Mouse (Mus musculus) thymus, adult 2 months (tissue): Measurements from ENCODE around the gene Egflam. TPM values are rescaled to one million over a fixed set of nuclear protein-coding genes. Genes with fewer than 3 reads are reported as not detected.

ENCODE experiments used
- DNase-seq: peaks from one replicate; pipeline ENCODE4 v3.0.0; 2021
- H3K27ac ChIP-seq: fragments of 200-500 bp; 2 replicates; pipeline ENCODE4 v1.5.1; 2012; ENCODE audit warnings: low read length, control low read depth; ENCODE audit not compliant: control insufficient read depth, insufficient read depth
- H3K27me3 ChIP-seq: fragments of 200-500 bp; 2 replicates; pipeline ENCODE4 v1.6.1; 2012; ENCODE audit warnings: mild to moderate bottlenecking, low read length, moderate library complexity, mixed read lengths; ENCODE audit not compliant: control insufficient read depth, insufficient read depth
- H3K36me3 ChIP-seq: fragments of 200-500 bp; 2 replicates; pipeline ENCODE4 v1.6.1; 2012; ENCODE audit warnings: mild to moderate bottlenecking, low read length, moderate library complexity; ENCODE audit not compliant: control insufficient read depth, insufficient read depth
- H3K4me1 ChIP-seq: fragments of 200-500 bp; replicated peaks from 2 replicates; pipeline ENCODE4 v1.6.1; 2012; ENCODE audit warnings: low read length; ENCODE audit not compliant: control insufficient read depth, insufficient read depth
- H3K4me3 ChIP-seq: fragments of 200-500 bp; 2 replicates; pipeline ENCODE4 v1.5.1; 2012; ENCODE audit warnings: mild to moderate bottlenecking, low read length, control low read depth, moderate library complexity; ENCODE audit not compliant: control insufficient read depth, insufficient read depth
- CTCF ChIP-seq: fragments of 200-500 bp; IDR thresholded peaks from 2 replicates; pipeline ENCODE4 v1.5.1; 2012; ENCODE audit warnings: mild to moderate bottlenecking, control low read depth, low read length, moderate library complexity, borderline replicate concordance; ENCODE audit not compliant: control insufficient read depth, poor library complexity, insufficient read depth; ENCODE audit errors: extremely low read depth
- POLR2A ChIP-seq: fragments of 200-500 bp; IDR thresholded peaks from 2 replicates; pipeline ENCODE4 v1.6.1; 2012; ENCODE audit warnings: mild to moderate bottlenecking, low read length, control low read depth, moderate library complexity; ENCODE audit not compliant: control insufficient read depth, poor library complexity, insufficient read depth; ENCODE audit errors: extremely low read depth
- WGBS: fragments of 180-500 bp; shearing (Covaris S2); methylation state at CpG from one replicate; pipeline ENCODE4 v1.1.7; 2018; 5-methylcytosine and 5-hydroxymethylcytosine counted together
- polyA plus RNA-seq: library from polyadenylated mRNA; depleted of rRNA; stranded (reverse); fragments of >200 nt; gene quantifications from 2 replicates; pipeline ENCODE4 v1.2.3, GENCODE M21; 2012

Gene Egflam
- polyA plus RNA-seq, 1 experiment = 2.5 TPM

DNA sequence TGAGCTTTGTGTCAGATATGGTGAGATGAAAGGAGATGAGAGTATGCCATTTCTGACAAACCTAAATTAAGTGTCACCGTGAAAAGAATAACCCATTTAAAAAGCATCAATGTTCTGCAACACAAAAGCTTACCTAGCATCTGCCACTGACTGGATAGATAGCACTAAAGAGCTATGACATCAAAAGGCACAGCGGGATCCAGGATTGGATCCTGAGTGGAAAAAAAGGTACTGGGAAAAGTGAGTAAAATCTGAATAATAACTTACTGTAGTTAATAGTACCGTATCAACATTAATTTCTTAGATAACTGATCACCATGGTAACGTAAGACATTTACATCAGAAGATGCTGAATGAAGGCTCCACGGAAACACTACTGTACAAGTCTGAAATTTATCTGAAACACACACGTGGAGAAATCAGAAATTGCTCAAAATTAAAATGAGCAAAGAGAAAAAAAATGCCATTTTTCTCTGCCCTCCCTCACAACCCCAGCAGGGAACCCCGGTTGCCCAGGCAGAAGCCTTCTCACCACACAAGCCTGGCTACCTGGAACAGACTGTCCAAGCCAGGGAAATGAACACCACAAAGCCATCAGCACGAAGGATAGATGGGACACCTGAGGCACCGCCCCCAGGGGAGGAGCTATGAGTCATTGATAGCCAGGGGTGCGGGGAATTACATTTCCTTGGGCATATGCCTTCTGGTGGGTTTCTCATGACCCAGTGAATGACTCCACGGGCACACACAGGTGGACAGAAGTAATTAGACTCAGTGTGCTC is 63.5 kb downstream of the Egflam start:
- 89% methylated on average over 11 of the region's 11 CpGs for WGBS
- Histone ChIP-seq H3K4me1 (no peaks in the 10 kb centered on the region), H3K4me3 (no peak overlapping the region), H3K27me3 (no peaks in the 10 kb centered on the region), H3K36me3 (no peaks in the 10 kb centered on the region), H3K27ac (no peak overlapping the region)
- TF ChIP-seq CTCF (no peak), POLR2A (no peak)
- DNase-seq = no peak

DNA sequence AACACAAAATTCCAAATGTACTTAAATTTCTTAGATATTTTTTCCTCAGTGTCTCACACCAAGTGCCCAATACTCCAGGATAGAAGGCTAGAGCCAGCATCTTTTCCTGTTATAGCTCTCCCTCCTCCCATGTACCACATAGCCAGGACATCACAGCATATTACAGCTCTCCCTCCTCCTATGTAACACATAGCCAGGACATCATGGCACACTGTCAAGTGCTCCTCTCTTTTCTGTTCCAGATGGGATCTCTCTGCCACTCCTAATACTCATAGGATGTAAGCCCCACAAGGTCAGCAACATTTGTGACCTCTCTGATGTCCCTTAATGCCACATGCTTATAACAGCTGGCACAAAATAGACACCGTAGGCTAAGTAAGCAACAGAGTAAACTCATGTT is 65.3 kb downstream of the Egflam start:
- Histone ChIP-seq H3K27ac (no peak overlapping the region), H3K27me3 (no peaks in the 10 kb centered on the region), H3K36me3 (no peaks in the 10 kb centered on the region), H3K4me1 (no peaks in the 10 kb centered on the region), H3K4me3 (no peak overlapping the region)
- no peak for TF ChIP-seq CTCF
- no peak for TF ChIP-seq POLR2A
- no peak for DNase-seq
- WGBS = 100% methylated on average over 1 of the region's 1 CpGs

DNA sequence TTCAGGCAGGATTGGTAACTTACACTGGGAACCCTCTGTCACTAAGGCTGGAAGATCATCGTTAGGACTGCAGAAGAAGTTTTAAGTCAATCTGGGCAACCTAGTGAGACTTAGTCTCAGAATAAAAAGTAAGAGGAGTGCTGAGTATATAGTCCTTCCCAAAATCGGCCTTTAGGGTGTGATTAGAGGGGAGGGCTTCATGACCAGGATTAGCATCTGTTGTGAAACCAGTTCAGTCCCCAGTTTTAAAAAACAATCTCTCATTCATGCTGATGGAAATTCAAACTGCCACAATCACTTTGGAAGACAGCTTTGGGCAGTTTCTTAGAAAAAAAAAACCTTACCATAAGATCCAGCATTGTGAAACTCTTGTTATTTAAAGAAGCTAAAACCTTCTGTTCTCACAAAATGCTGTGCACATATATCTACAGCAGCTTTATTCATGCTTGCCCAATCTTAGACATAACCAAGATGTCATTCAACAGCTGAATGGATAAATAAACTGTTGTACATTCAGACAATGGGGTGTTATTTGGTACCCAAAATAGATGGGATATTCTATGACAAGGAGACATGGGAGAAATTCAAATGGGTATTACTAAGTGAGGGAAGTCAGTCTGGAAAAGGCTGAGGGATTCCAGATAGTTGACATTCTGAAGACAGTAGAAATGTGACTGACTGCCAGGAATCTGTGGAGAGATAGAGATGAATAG is 75.4 kb downstream of the Egflam start:
- Histone ChIP-seq H3K4me1 (no peaks in the 10 kb centered on the region), H3K4me3 (no peak overlapping the region), H3K27ac (no peak overlapping the region), H3K27me3 (no peaks in the 10 kb centered on the region), H3K36me3 (no peaks in the 10 kb centered on the region)
- WGBS = 91% methylated on average over 2 of the region's 2 CpGs
- DNase-seq = no peak
- TF ChIP-seq CTCF (no peak), POLR2A (no peak)

DNA sequence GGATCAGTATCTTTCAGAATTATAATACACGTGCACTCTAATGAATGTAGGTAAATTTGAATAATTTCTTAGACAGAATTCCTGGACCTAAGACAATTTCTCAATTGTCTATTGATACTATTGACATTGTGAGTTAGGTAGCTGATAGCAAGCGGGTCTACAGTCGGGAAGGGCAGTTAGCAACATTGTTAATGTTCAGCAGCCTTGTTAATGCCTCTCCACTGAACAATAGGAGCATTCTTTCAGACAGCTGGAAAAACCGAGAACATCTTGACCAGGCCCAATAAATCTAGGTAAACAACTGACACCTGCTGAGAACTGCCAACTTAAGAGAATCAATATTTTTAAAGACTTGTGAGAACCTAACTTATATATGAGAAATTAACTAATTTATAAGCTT is 77.3 kb downstream of the Egflam start:
- TF ChIP-seq CTCF (no peak), POLR2A (no peak)
- H3K27ac ChIP-seq = no peak overlapping the region
- H3K4me1 ChIP-seq = no peaks in the 10 kb centered on the region
- WGBS = 81% methylated on average over 4 of the region's 4 CpGs
- H3K36me3 ChIP-seq = no peaks in the 10 kb centered on the region
- no peaks in the 10 kb centered on the region for H3K27me3 ChIP-seq
- H3K4me3 ChIP-seq = no peak overlapping the region
- DNase-seq = no peak

DNA sequence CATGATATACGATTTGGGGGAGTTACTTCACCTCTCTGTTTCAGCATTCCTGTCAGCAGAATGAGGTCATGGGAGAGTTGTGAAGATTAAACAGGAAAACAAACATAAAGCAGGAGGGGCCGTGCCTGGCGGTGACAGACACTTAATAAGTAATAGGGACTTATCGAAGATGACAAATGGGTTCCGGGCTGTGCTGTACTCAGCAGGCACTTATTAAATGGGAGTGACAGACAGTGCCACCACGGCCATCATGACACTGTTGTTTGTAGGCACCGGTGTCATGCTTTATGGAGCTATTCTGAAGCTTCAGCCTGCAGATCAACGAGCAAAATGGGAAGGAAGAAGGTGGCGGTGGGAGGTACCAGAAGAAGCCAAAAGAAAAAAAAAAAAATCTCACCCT is 82.7 kb downstream of the Egflam start:
- WGBS = 78% methylated on average over 9 of the region's 9 CpGs
- H3K4me1 ChIP-seq = no peaks in the 10 kb centered on the region

DNA sequence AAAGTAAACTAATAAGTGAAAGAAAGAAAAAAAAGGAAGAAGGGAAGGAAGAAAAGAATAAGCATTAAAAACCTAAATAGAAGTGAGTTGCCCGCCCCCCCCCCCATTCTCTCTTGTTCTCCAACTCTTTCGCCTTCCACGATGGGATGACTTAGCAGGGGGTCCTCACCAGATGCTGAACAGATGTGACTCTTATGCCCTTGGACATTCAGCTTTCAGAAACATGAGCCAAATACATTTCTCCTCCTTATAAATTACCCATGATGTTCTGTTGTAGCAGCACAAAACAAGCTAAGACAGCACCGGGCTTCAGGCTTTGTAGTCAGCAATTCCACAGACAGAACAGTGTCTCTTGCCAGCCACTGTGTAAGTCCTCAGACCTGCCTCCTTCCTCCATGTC is 89.5 kb downstream of the Egflam start:
- no peaks in the 10 kb centered on the region for H3K36me3 ChIP-seq
- TF ChIP-seq CTCF = no peak
- no peak for TF ChIP-seq POLR2A
- no peak for DNase-seq
- WGBS = 93% methylated on average over 4 of the region's 4 CpGs
- no peaks in the 10 kb centered on the region for H3K27me3 ChIP-seq
- no peak overlapping the region for H3K4me3 ChIP-seq
- H3K4me1 ChIP-seq = no peaks in the 10 kb centered on the region
- no peak overlapping the region for H3K27ac ChIP-seq

More for the DNA sequence above, 82.7 kb downstream of the Egflam start:
- H3K4me3 ChIP-seq = no peak overlapping the region
- no peak for TF ChIP-seq POLR2A
- TF ChIP-seq CTCF = no peak
- H3K27ac ChIP-seq = no peak overlapping the region
- no peaks in the 10 kb centered on the region for H3K27me3 ChIP-seq
- DNase-seq = no peak
- H3K36me3 ChIP-seq = no peaks in the 10 kb centered on the region
